Mouse (Mus musculus): ENCODE results near the gene Etfdh. TPM values are rescaled to one million over a fixed set of nuclear protein-coding genes. Genes with fewer than 3 reads are reported as not detected.

Gene Etfdh
- total RNA-seq, 4 experiments from 2014 or later: 27.4 to 33.7 (median 29.9) TPM

Other genes starting within 250 kb of the Etfdh start
- 10 to 100 TPM; 20.8 to 31.5 (median 27.1) TPM for gene Fnip2, start 61.7 kb downstream of the Etfdh start, total RNA-seq (2022)
- gene Ppid, start 38.2 kb downstream of the Etfdh start, total RNA-seq (2022): 10 to 100 TPM; 72.5 to 88.1 (median 80.6) TPM
- 1 to 10 TPM; 1.1 to 1.5 (median 1.3) TPM for gene 4930579G24Rik, start 421 bp downstream of the Etfdh start, total RNA-seq (2022)
- gene Rxfp1, start 108.4 kb upstream of the Etfdh start, total RNA-seq (2022): 10 to 100 TPM; 12.9 to 18.6 (median 14.9) TPM
- gene Tmem144, start 223.3 kb upstream of the Etfdh start, total RNA-seq (2022): 10 to 100 TPM; 17.0 to 25.2 (median 21.8) TPM

Measured in layer of hippocampus, adult 8-10 months (tissue).